Mouse (Mus musculus): ENCODE measurements around the gene Maml2.

- TF ChIP-seq USF1 (IDR thresholded peaks at IDR 0.05; ENCODE audit: low read depth) (no peak), CTCF (IDR thresholded peaks at IDR 0.05; ENCODE audit: control insufficient read depth, insufficient read depth, insufficient read length) (no peak), MYOG (IDR thresholded peaks at IDR 0.05; ENCODE audit: control insufficient read depth, extremely low read depth, insufficient read length) (no peak)
Measured at GRCm38 (mm10) chr9:13530575-13530974, 232.8 kb downstream of the Maml2 start.

Measured in C2C12 (cell line).